Mouse (Mus musculus): ENCODE measurements at regions not wholly inside any gene's neighbourhood (a gene's known extent, or its start where the extent isn't known, plus 50 kb on each side); places are given as distances from the start of the nearest gene placed in this dataset.
A peak's percentile ranks its signal among the peaks of the same experiment; 100 is the strongest.

GRCm38 (mm10) chr3:63638572-63638971 is 154.9 kb upstream of the Gm34302 start:
- H3K4me3 ChIP-seq, result no peak overlapping the region
- 38% methylated on average over 2 of the region's 2 CpGs for WGBS (ENCODE audit: insufficient replicate concordance)
- H3K36me3 ChIP-seq, result no peaks in the 10 kb centered on the region
- ATAC-seq, result no peak
- no peak overlapping the region for H3K9ac ChIP-seq
- no peak overlapping the region for H3K27ac ChIP-seq
- no peaks in the 10 kb centered on the region for H3K9me3 ChIP-seq (replicated peaks)
- no peaks in the 10 kb centered on the region for H3K4me1 ChIP-seq
- H3K4me2 ChIP-seq, result no peak overlapping the region
- no peaks in the 10 kb centered on the region for H3K27me3 ChIP-seq (replicated peaks)

GRCm38 (mm10) chr3:63637913-63638312 is 154.2 kb upstream of the Gm34302 start:
- 74% methylated on average over 5 of the region's 5 CpGs for WGBS (ENCODE audit: insufficient replicate concordance)
- no peak for ATAC-seq

GRCm38 (mm10) chr3:63627724-63628123 is 144.0 kb upstream of the Gm34302 start:
- Histone ChIP-seq H3K4me1 (no peaks in the 10 kb centered on the region), H3K9ac (no peak overlapping the region), H3K27me3 (replicated peaks) (no peaks in the 10 kb centered on the region), H3K27ac (no peak overlapping the region), H3K9me3 (replicated peaks) (no peaks in the 10 kb centered on the region), H3K4me3 (no peak overlapping the region), H3K4me2 (no peak overlapping the region), H3K36me3 (no peaks in the 10 kb centered on the region)
- ATAC-seq, result no peak
- 60% methylated on average over 5 of the region's 5 CpGs for WGBS (ENCODE audit: insufficient replicate concordance)

More at GRCm38 (mm10) chr3:63637913-63638312, 154.2 kb upstream of the Gm34302 start:
- Histone ChIP-seq H3K36me3 (no peaks in the 10 kb centered on the region), H3K9me3 (replicated peaks) (no peaks in the 10 kb centered on the region), H3K9ac (no peak overlapping the region), H3K27ac (no peak overlapping the region), H3K27me3 (replicated peaks) (no peaks in the 10 kb centered on the region), H3K4me2 (no peak overlapping the region), H3K4me3 (no peak overlapping the region), H3K4me1 (no peaks in the 10 kb centered on the region)

DNA sequence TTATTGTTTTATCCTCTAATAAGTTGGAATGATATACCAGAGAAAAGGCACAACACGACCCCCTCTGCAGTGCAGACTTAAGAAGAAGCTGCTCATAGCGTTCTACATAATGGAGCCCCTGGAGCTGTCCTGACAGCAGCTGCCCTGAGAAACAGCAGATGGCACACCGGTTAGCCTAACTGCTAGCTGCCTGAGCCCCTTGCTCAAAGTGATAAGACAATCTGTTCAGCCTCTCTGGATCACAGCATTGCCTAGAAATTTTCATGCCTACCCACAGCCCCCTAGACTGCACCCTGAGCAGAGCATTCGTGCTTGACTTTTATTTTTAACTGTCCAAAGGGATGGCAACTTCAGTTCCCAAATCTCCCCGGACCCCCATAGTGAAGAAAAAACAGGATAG is 132.4 kb upstream of the Gm34302 start:
- no peaks in the 10 kb centered on the region for H3K27me3 ChIP-seq (replicated peaks)
- WGBS (ENCODE audit: insufficient replicate concordance), result 29% methylated on average over 5 of the region's 5 CpGs
- no peak overlapping the region for H3K9ac ChIP-seq
- H3K27ac ChIP-seq, result no peak overlapping the region
- H3K36me3 ChIP-seq, result no peaks in the 10 kb centered on the region
- H3K9me3 ChIP-seq (replicated peaks), result no peaks in the 10 kb centered on the region
- no peak overlapping the region for H3K4me2 ChIP-seq
- no peak for ATAC-seq
- H3K4me3 ChIP-seq, result no peak overlapping the region
- H3K4me1 ChIP-seq, result no peaks in the 10 kb centered on the region

DNA sequence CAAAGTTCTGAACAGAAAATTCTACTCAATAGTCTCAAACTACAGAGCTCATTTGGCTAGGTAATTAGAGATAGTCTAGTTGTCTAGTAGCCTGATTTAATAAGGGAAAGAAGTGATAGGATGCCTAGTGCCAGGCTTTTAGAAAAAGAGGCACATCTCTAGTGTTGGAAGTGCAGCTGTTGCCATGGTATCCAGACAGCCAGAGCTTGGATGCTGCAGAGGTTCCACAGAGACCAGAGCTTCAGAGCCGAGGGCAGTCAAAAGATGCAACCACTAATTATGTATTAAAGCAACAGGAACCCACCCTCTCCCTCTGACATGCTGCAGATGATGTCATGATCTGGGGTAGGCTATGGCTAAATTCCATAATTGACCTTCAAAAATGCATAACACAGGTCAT is 130.0 kb upstream of the Gm34302 start:
- Histone ChIP-seq H3K27ac (no peak overlapping the region), H3K9ac (no peak overlapping the region), H3K36me3 (no peaks in the 10 kb centered on the region), H3K27me3 (replicated peaks) (no peaks in the 10 kb centered on the region), H3K4me2 (no peak overlapping the region), H3K9me3 (replicated peaks) (no peaks in the 10 kb centered on the region), H3K4me3 (no peak overlapping the region), H3K4me1 (no peaks in the 10 kb centered on the region)
- ATAC-seq, result no peak
- WGBS (ENCODE audit: insufficient replicate concordance), result 23% methylated on average over 1 of the region's 1 CpGs

DNA sequence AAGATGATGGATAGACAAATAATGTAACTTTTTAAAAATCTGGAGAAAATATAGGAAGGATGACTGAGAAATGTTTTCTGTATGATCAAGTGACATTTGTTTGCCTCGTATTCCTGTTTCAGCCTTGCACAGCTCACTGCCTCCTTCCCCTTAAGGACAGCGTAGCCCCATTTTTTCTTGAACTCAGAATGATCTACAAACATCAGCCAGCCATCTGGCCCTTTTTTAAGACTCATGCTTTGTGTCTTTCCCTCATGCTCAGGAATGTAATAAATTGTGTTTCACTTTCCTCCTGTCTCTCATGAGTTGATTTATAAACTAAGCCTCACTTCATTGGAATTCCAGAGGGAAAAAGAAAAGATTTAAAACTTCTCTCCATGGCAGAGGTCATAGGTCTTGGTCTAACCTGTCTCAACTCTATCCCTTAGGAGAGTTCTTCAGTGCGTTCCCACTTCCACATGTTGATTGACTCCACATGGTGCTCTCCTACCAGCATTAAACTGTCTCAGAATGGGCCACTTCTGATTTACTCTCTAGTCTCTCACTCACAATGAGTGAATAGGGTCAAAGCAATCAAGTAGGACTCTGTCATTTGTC is 129.2 kb upstream of the Gm34302 start:
- Histone ChIP-seq H3K4me1 (no peaks in the 10 kb centered on the region), H3K36me3 (no peaks in the 10 kb centered on the region), H3K4me3 (no peak overlapping the region), H3K9me3 (replicated peaks) (no peaks in the 10 kb centered on the region), H3K27ac (no peak overlapping the region), H3K9ac (no peak overlapping the region), H3K4me2 (no peak overlapping the region), H3K27me3 (replicated peaks) (no peaks in the 10 kb centered on the region)
- WGBS (ENCODE audit: insufficient replicate concordance), result 52% methylated on average over 3 of the region's 3 CpGs
- no peak for ATAC-seq

- ATAC-seq, result no peak
- 39% methylated on average over 5 of the region's 5 CpGs for WGBS (ENCODE audit: insufficient replicate concordance)
- no peak overlapping the region for H3K4me3 ChIP-seq
Observed at GRCm38 (mm10) chr3:63610113-63610919, 126.6 kb upstream of the Gm34302 start.

DNA sequence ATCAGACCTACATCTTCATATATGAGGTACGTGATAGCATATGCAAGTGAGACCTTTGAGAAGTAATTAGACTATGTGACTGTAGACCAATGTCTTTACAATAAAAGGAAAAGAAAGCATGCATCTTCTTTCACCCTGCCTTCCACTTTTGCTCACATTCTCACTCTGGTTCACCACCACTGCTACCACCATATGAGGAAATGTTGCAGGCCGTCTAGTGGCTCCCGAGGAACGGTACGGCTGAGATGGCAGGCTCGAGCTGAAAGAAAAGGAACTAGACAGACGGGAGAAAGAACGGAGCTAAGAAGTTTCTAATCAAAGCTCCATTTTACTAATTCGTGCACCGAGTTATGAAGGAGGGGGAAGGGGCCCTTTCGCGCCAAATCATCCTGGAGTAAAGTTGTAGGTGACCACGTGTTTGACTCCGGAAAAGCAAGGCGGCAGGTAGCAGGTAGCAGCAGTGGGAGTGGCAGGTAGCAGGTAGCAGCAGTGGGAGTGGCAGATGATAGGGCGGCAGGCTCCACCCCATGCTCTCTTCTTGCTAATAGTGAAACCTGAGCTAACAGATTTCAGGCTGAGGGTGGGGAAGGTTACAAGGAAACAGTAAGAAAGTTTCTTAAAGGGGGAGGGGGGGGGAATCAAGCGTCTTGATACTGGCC is 125.9 kb upstream of the Gm34302 start:
- peak overlapping the region; percentile 15; the same call in 1 of the 2 replicates for H3K4me2 ChIP-seq
- no peak overlapping the region for H3K9ac ChIP-seq
- H3K9me3 ChIP-seq (replicated peaks), result no peaks in the 10 kb centered on the region
- no peak overlapping the region for H3K4me3 ChIP-seq
- ATAC-seq, result no peak
- WGBS (ENCODE audit: insufficient replicate concordance), result 20% methylated on average over 17 of the region's 17 CpGs
- no peak overlapping the region for H3K27ac ChIP-seq
- H3K27me3 ChIP-seq (replicated peaks), result no peaks in the 10 kb centered on the region
- no peaks in the 10 kb centered on the region for H3K36me3 ChIP-seq
- H3K4me1 ChIP-seq, result no peaks in the 10 kb centered on the region

More at GRCm38 (mm10) chr3:63610113-63610919, 126.6 kb upstream of the Gm34302 start:
- H3K27ac ChIP-seq, result no peak overlapping the region
- H3K4me2 ChIP-seq, result no peak overlapping the region
- H3K9me3 ChIP-seq (replicated peaks), result no peaks in the 10 kb centered on the region
- no peaks in the 10 kb centered on the region for H3K27me3 ChIP-seq (replicated peaks)
- H3K36me3 ChIP-seq, result no peaks in the 10 kb centered on the region
- no peaks in the 10 kb centered on the region for H3K4me1 ChIP-seq
- no peak overlapping the region for H3K9ac ChIP-seq

DNA sequence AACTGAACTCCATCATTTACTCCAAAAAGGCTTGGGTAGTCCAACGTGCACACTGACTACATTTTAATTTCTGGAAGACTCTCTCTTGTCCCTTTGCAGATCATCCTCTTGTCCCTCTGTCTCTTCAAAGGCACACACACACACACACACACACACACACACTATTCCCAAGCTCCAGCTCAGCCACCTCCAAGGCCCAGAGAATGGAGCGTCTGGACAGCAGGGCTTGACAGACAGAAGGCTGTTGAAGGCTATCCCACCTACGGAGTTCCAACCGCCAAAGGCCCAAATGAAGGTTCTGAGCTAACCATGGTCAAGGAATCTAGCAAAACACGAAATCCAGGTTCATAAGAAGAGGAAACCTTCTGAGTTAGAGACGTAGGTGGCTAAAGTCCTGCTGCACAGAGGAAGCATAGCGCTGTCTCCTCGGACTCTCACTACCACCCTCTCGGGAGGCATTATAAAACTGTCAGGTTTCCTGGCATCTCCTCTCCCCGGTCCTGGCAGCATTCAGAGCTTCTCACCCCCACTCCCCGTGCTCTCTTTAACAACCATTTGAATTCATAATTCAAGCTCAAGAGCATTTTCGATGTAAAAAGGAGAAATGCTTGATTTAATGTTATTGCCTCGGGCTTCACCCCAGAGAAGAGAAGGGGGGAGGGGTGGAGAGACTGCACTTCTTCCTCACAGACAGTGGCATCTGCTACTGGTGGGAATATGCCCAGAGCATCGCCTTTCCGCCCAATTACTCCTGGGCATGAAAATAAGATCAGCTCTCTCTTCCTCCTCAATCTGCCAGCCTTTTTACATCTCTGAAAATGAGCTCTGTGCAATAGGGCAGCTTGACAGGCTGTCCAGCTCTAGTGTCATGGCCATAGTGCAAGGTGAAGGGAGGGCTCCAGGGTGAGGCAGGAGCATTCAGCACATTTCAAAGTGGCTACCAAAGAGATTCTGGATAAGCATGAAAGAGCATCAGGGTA is 99.3 kb upstream of the Gm34302 start:
- H3K27me3 ChIP-seq (replicated peaks), result no peaks in the 10 kb centered on the region
- WGBS (ENCODE audit: insufficient replicate concordance), result 65% methylated on average over 15 of the region's 15 CpGs
- no peaks in the 10 kb centered on the region for H3K4me1 ChIP-seq
- no peak overlapping the region for H3K4me3 ChIP-seq
- no peak overlapping the region for H3K9ac ChIP-seq
- no peaks in the 10 kb centered on the region for H3K36me3 ChIP-seq
- no peak overlapping the region for H3K27ac ChIP-seq
- no peak overlapping the region for H3K4me2 ChIP-seq
- H3K9me3 ChIP-seq (replicated peaks), result no peaks in the 10 kb centered on the region
- no peak for ATAC-seq

GRCm38 (mm10) chr3:63582180-63582579 is 98.5 kb upstream of the Gm34302 start:
- Histone ChIP-seq H3K4me2 (no peak overlapping the region), H3K9me3 (replicated peaks) (no peaks in the 10 kb centered on the region), H3K4me3 (no peak overlapping the region), H3K27me3 (replicated peaks) (no peaks in the 10 kb centered on the region), H3K4me1 (no peaks in the 10 kb centered on the region), H3K36me3 (no peaks in the 10 kb centered on the region), H3K9ac (no peak overlapping the region), H3K27ac (no peak overlapping the region)
- 58% methylated on average over 6 of the region's 6 CpGs for WGBS (ENCODE audit: insufficient replicate concordance)
- ATAC-seq, result no peak

DNA sequence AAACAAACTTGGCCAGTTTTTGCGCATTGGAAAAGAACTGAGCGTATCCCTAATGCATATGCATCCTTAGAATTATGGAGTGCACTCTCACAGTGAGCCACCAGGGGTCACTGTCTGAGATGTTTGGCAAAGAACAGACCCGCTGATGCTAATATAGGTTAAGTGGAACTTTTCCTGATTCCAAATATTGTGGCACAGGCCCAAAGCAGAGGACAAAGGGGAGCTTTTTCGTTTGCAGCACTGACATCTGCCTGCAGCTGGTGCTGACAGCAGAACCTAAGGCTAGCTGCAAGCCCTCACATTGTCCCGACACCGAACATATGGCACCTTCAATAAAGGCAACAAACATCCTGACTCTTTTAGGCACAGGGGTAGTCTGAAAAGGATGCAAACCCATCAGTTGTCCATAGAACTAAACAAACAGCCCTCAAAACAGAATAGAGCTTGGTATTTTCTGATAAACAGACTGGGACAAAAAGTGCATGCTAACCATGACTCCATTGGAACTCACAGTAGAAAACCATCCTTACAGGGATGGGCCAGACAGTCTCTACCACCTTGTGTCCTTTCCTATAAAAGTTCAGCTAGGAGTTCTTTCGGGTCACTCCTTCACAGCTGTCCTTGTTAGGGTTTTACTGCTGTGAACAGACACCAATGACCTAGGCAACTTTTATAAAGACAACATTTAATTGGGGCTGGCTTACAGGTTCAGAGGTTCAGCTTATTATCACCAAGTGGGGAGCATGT is 87.1 kb upstream of the Gm34302 start:
- Histone ChIP-seq H3K4me1 (no peaks in the 10 kb centered on the region), H3K27ac (no peak overlapping the region), H3K4me3 (no peak overlapping the region), H3K9ac (no peak overlapping the region), H3K27me3 (replicated peaks) (no peaks in the 10 kb centered on the region), H3K9me3 (replicated peaks) (no peaks in the 10 kb centered on the region), H3K36me3 (no peaks in the 10 kb centered on the region), H3K4me2 (no peak overlapping the region)
- WGBS (ENCODE audit: insufficient replicate concordance), result 47% methylated on average over 7 of the region's 7 CpGs
- ATAC-seq, result no peak

All from liver, embryonic 12.5 days (tissue).